Mouse (Mus musculus): Measurements from ENCODE around the gene Slain2.

Slain2 gene

GRCm38 (mm10) chr5:73014745-73015144, 100.6 kb downstream of the Slain2 start:
- DNase-seq = no peak

- DNase-seq = no peak
These were observed 109.7 kb downstream of the Slain2 start for GRCm38 (mm10) chr5:73023801-73024200.
